Mouse (Mus musculus) lung, postnatal 0 days (tissue): ENCODE data around the gene Gatc. TPM values are rescaled to one million over a fixed set of nuclear protein-coding genes. Genes with fewer than 3 reads are reported as not detected.
"Not testable (repeated sequence)": the region's sequence is repeated elsewhere in the genome, so short reads cannot be mapped to it uniquely, and the experiment has no call there.

Source experiments
- ATAC-seq: fragments of 200-750 bp; cut with Nextera tagmentation; 2 replicates; pipeline ENCODE4 v1.8.0; 2017; ENCODE audit warnings: moderate library complexity
- DNase-seq: peaks from one replicate; pipeline ENCODE4 v3.0.0-alpha.2; 2016; ENCODE audit warnings: low spot score
- H3K27ac ChIP-seq: fragments of 300-500 bp; sonication (generic); 2 replicates; pipeline ENCODE4 v1.5.1; 2014; ENCODE audit warnings: antibody characterized with exemption, mild to moderate bottlenecking, low read length, mixed read lengths
- H3K27me3 ChIP-seq: fragments of 300-500 bp; sonication (generic); replicated peaks from 2 replicates; pipeline ENCODE4 v1.6.1; 2014; ENCODE audit warnings: low read length, mixed read lengths; ENCODE audit not compliant: insufficient read depth
- H3K36me3 ChIP-seq: fragments of 300-500 bp; sonication (generic); 2 replicates; pipeline ENCODE4 v1.6.1; 2014; ENCODE audit warnings: low read length, mixed read lengths; ENCODE audit not compliant: insufficient read depth
- H3K4me1 ChIP-seq: fragments of 300-500 bp; sonication (generic); 2 replicates; pipeline ENCODE4 v1.6.1; 2014; ENCODE audit warnings: antibody characterized with exemption, low read depth, low read length, mixed read lengths; ENCODE audit not compliant: insufficient read depth
- H3K4me2 ChIP-seq: fragments of 300-500 bp; sonication (generic); replicated peaks from 2 replicates; pipeline ENCODE4 v1.6.1; 2014; ENCODE audit warnings: low read depth, mild to moderate bottlenecking, low read length, moderate library complexity, mixed read lengths
- H3K4me3 ChIP-seq: fragments of 300-500 bp; sonication (generic); 2 replicates; pipeline ENCODE4 v1.5.1; 2014; ENCODE audit warnings: low read depth, low read length
- H3K9ac ChIP-seq: fragments of 300-500 bp; sonication (generic); replicated peaks from 2 replicates; pipeline ENCODE4 v1.6.1; 2014; ENCODE audit warnings: low read depth, mild to moderate bottlenecking
- H3K9me3 ChIP-seq: fragments of 300-500 bp; sonication (generic); 2 replicates; pipeline ENCODE4 v1.6.1; 2016; ENCODE audit warnings: low read length, mixed read lengths
- CTCF ChIP-seq: IDR thresholded peaks from 2 replicates; pipeline ENCODE4 v1.5.1; 2016; ENCODE audit warnings: antibody characterized with exemption, mild to moderate bottlenecking
- EP300 ChIP-seq: IDR thresholded peaks from 2 replicates; pipeline ENCODE4 v1.6.1; 2016; ENCODE audit warnings: antibody characterized with exemption, mild to moderate bottlenecking, control low read depth
- WGBS: fragments of 180-500 bp; shearing (Covaris S2); extraction: QIAGEN DNeasy Blood & Tissue Kit; methylation state at CpG from one replicate; pipeline ENCODE4 v1.1.7; 2014; 5-methylcytosine and 5-hydroxymethylcytosine counted together
- polyA plus RNA-seq: library from polyadenylated mRNA; unstranded; fragments of >200 nt; fragmentation: Nextera tagmentation; extraction: Ambion mirVana; gene quantifications from 2 replicates; pipeline ENCODE4 v1.2.1, GENCODE M21; 2015

Gatc gene
- polyA plus RNA-seq, 1 experiment from 2014 or later = 10.1 TPM

- H3K4me2 ChIP-seq = no peak overlapping the region
Observed at GRCm38 (mm10) chr5:115312816-115313667, 27.9 kb downstream of the Gatc start.

GRCm38 (mm10) chr5:115312354-115312753, 28.6 kb downstream of the Gatc start:
- no peaks in the 10 kb centered on the region for H3K27me3 ChIP-seq
- DNase-seq = no peak
- no peak for TF ChIP-seq CTCF
- TF ChIP-seq EP300 = no peak
- H3K4me2 ChIP-seq = no peak overlapping the region
- no peaks in the 10 kb centered on the region for H3K9me3 ChIP-seq
- H3K27ac ChIP-seq = 0 out of 2 replicates have a peak overlapping the region, but pooled peaks have one; percentile 38
- WGBS = 76% methylated on average over 4 of the region's 4 CpGs
- no peak for ATAC-seq
- no peak overlapping the region for H3K4me3 ChIP-seq
- no peaks in the 10 kb centered on the region for H3K36me3 ChIP-seq
- no peak overlapping the region for H3K9ac ChIP-seq
- peaks cover 3% of the 10 kb centered on the region; the same call in 1 of the 2 replicates for H3K4me1 ChIP-seq

More at GRCm38 (mm10) chr5:115312816-115313667, 27.9 kb downstream of the Gatc start:
- Histone ChIP-seq H3K9me3 (no peaks in the 10 kb centered on the region), H3K36me3 (no peaks in the 10 kb centered on the region), H3K27ac (0 out of 2 replicates have a peak overlapping the region, but pooled peaks have one; percentile 38), H3K9ac (no peak overlapping the region), H3K4me1 (peaks cover 9% of the 10 kb centered on the region; the same call in 1 of the 2 replicates), H3K4me3 (no peak overlapping the region), H3K27me3 (no peaks in the 10 kb centered on the region)
- ATAC-seq = peak; percentile 90
- TF ChIP-seq CTCF = no peak
- no peak for TF ChIP-seq EP300
- DNase-seq = peak; percentile 74
- WGBS = 37% methylated on average over 10 of the region's 10 CpGs

DNA sequence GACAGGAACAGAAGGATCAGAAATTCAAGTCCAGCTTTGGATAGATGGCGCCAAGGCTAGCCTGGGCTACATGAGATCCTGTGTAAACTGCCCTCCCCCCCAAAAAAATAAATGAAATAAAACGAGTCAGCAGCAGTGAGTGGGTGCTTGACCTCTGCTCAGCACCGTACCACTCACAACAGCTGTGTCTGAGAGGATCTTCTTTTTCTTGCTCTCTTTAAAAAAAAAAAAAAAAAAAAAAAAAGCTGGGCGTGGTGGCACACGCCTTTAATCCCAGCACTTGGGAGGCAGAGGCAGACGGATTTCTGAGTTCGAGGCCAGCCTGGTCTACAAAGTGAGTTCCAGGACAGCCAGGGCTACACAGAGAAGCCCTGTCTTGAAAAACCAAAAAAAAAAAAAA, 38.8 kb downstream of the Gatc start:
- not testable (repeated sequence) for DNase-seq

DNA sequence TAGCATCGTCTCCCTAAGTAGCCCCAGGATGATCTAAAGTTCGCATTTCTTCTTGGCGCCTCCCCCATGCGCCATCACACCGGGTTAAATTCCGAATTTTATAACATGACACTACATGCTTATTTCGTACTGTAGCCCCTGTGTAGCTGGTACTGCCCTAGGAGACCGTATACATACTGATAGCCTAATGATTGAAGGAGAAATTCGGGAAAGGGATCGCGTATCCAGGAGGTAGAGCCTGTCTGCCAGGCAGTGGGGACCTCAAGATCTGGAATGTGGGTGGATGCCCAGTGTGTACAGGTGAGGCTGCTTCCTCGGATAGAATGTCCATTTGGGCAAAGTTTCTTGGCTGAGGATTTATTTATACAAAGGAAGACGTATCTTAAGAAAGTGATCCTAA, 39.4 kb downstream of the Gatc start:
- WGBS = 16% methylated on average over 13 of the region's 13 CpGs
- Histone ChIP-seq H3K9ac (0 out of 2 replicates have a peak overlapping the region, but pooled peaks have one; percentile 3), H3K4me2 (peak overlapping the region; percentile 65), H3K4me3 (peak overlapping the region; percentile 82), H3K27me3 (no peaks in the 10 kb centered on the region), H3K36me3 (0 out of 2 replicates have a peak, but pooled peaks cover 10% of the 10 kb centered on the region), H3K9me3 (no peaks in the 10 kb centered on the region), H3K27ac (peak overlapping the region; percentile 57; the same call in 1 of the 2 replicates), H3K4me1 (no peaks in the 10 kb centered on the region)
- no peak for DNase-seq
- ATAC-seq = no peak
- TF ChIP-seq CTCF (no peak), EP300 (no peak)

More for the DNA sequence above, 38.8 kb downstream of the Gatc start:
- not testable (repeated sequence) for H3K4me3 ChIP-seq, H3K9me3 ChIP-seq, ATAC-seq, H3K4me1 ChIP-seq, H3K27ac ChIP-seq, H3K9ac ChIP-seq, H3K36me3 ChIP-seq, H3K4me2 ChIP-seq, H3K27me3 ChIP-seq
- 76% methylated on average over 3 of the region's 7 CpGs for WGBS

GRCm38 (mm10) chr5:115300792-115301614, 40.0 kb downstream of the Gatc start, which contains the start of gene Dynll1:
TSS of gene Dynll1 (minus strand) at chr5:115300999.
- ATAC-seq (peak; percentile 98), DNase-seq (peak; percentile 97)
- under 1% methylated on average over 64 of the region's 66 CpGs for WGBS
- 0 out of 2 replicates have a peak, but pooled peaks cover 10% of the 10 kb centered on the region for H3K36me3 ChIP-seq
- H3K27ac ChIP-seq = peak within 1 kb of the TSS; percentile 90
- H3K9me3 ChIP-seq = no peaks in the 10 kb centered on the region
- peak within 1 kb of the TSS; percentile 65 for H3K4me2 ChIP-seq
- H3K4me3 ChIP-seq = peak within 1 kb of the TSS; percentile 82
- H3K27me3 ChIP-seq = no peaks in the 10 kb centered on the region
- no peaks in the 10 kb centered on the region for H3K4me1 ChIP-seq
- TF ChIP-seq CTCF (peak; percentile 38), EP300 (no peak)
- peak within 1 kb of the TSS; percentile 66 for H3K9ac ChIP-seq
